Mouse (Mus musculus) hindbrain, postnatal 0 days (tissue): ENCODE measurements around the gene Ren1. TPM values are rescaled to one million over a fixed set of nuclear protein-coding genes. Genes with fewer than 3 reads are reported as not detected.
A peak's percentile ranks its signal among the peaks of the same experiment; 100 is the strongest.

Source experiments
- ATAC-seq: fragments of 200-750 bp; cut with Nextera tagmentation; 2 replicates; pipeline ENCODE4 v1.8.0; 2017; ENCODE audit warnings: mild to moderate bottlenecking, moderate TSS enrichment, moderate library complexity
- DNase-seq: peaks from one replicate; pipeline ENCODE4 v3.0.0-alpha.2; 2015; ENCODE audit warnings: low spot score
- H3K27ac ChIP-seq: fragments of 300-500 bp; sonication (generic); 2 replicates; pipeline ENCODE4 v1.5.1; 2014; ENCODE audit warnings: mild to moderate bottlenecking
- H3K27me3 ChIP-seq: fragments of 300-500 bp; sonication (generic); 2 replicates; pipeline ENCODE4 v1.6.1; 2014; ENCODE audit warnings: low read length, mixed read lengths; ENCODE audit not compliant: insufficient read depth
- H3K36me3 ChIP-seq: fragments of 300-500 bp; sonication (generic); 2 replicates; pipeline ENCODE4 v1.6.1; 2014; ENCODE audit warnings: low read length, mixed read lengths; ENCODE audit not compliant: insufficient read depth
- H3K4me1 ChIP-seq: fragments of 300-500 bp; sonication (generic); 2 replicates; pipeline ENCODE4 v1.6.1; 2014; ENCODE audit warnings: antibody characterized with exemption, low read length, mixed read lengths; ENCODE audit not compliant: insufficient read depth
- H3K4me2 ChIP-seq: fragments of 300-500 bp; sonication (generic); 2 replicates; pipeline ENCODE4 v1.6.1; 2014; ENCODE audit warnings: low read depth, mild to moderate bottlenecking, low read length, moderate library complexity, mixed read lengths
- H3K4me3 ChIP-seq: fragments of 300-500 bp; sonication (generic); 2 replicates; pipeline ENCODE4 v1.5.1; 2014; ENCODE audit warnings: low read length
- H3K9ac ChIP-seq: fragments of 300-500 bp; sonication (generic); replicated peaks from 2 replicates; pipeline ENCODE4 v1.6.1; 2014; ENCODE audit warnings: mild to moderate bottlenecking, low read length, moderate library complexity, mixed read lengths
- H3K9me3 ChIP-seq: fragments of 300-500 bp; sonication (generic); 2 replicates; pipeline ENCODE4 v1.6.1; 2016; ENCODE audit warnings: low read length, mixed read lengths
- CTCF ChIP-seq: IDR thresholded peaks from 2 replicates; pipeline ENCODE4 v1.5.1; 2016; ENCODE audit warnings: antibody characterized with exemption, control low read depth, low read depth
- WGBS: fragments of 180-500 bp; shearing (Covaris S2); extraction: QIAGEN DNeasy Blood & Tissue Kit; methylation state at CpG from one replicate; pipeline ENCODE4 v1.1.7; 2014; 5-methylcytosine and 5-hydroxymethylcytosine counted together
- polyA plus RNA-seq: library from polyadenylated mRNA; unstranded; fragments of >200 nt; fragmentation: Nextera tagmentation; extraction: Ambion mirVana; gene quantifications from 2 replicates; pipeline ENCODE4 v1.2.1, GENCODE M21; 2015
- total RNA-seq: library from RNA; depleted of rRNA; stranded (reverse); fragments of >200 nt; gene quantifications from 2 replicates; pipeline ENCODE4 v1.2.3, GENCODE M21; 2014; rRNA removed

Gene Ren1
- 0.58 and 1.1 TPM in 2 replicates for total RNA-seq
- 1.6 and 1.7 TPM in 2 replicates for polyA plus RNA-seq

GRCm38 (mm10) chr1:133350210-133350609 lies at the start of gene Ren1:
Gene Ren1, plus strand, starts transcription at chr1:133350510.
- Histone ChIP-seq H3K9ac (no peak within 1 kb of the TSS), H3K27ac (no peak within 1 kb of the TSS), H3K27me3 (no peaks in the 10 kb centered on the region), H3K9me3 (no peaks in the 10 kb centered on the region), H3K4me2 (no peak within 1 kb of the TSS), H3K4me3 (no peak within 1 kb of the TSS), H3K4me1 (no peaks in the 10 kb centered on the region), H3K36me3 (no peaks in the 10 kb centered on the region)
- WGBS, result 90% methylated on average over 1 of the region's 1 CpGs
- TF ChIP-seq CTCF, result no peak
- DNase-seq, result no peak
- no peak for ATAC-seq

- H3K9ac ChIP-seq, result no peak overlapping the region
Measured at GRCm38 (mm10) chr1:133302540-133302939, 47.8 kb upstream of the Ren1 start.

GRCm38 (mm10) chr1:133306842-133307241 lies 43.5 kb upstream of the Ren1 start:
- Histone ChIP-seq H3K36me3 (no peaks in the 10 kb centered on the region), H3K9me3 (no peaks in the 10 kb centered on the region), H3K4me2 (no peak overlapping the region), H3K4me1 (peaks cover 5% of the 10 kb centered on the region), H3K9ac (no peak overlapping the region), H3K4me3 (no peak overlapping the region), H3K27ac (no peak overlapping the region; the same call in 1 of the 2 replicates), H3K27me3 (no peaks in the 10 kb centered on the region)
- DNase-seq (peak; percentile 81), ATAC-seq (peak; percentile 30)
- WGBS, result under 1% methylated on average over 4 of the region's 4 CpGs
- peak; percentile 91 for TF ChIP-seq CTCF

More at GRCm38 (mm10) chr1:133302540-133302939, 47.8 kb upstream of the Ren1 start:
- WGBS, result 24% methylated on average over 3 of the region's 3 CpGs
- TF ChIP-seq CTCF, result no peak
- DNase-seq, result peak; percentile 69
- Histone ChIP-seq H3K4me1 (peaks cover 5% of the 10 kb centered on the region), H3K36me3 (peaks cover 15% of the 10 kb centered on the region), H3K4me2 (no peak overlapping the region), H3K4me3 (no peak overlapping the region), H3K27ac (no peak overlapping the region), H3K9me3 (no peaks in the 10 kb centered on the region), H3K27me3 (no peaks in the 10 kb centered on the region)
- ATAC-seq, result 0 out of 2 replicates have a peak, but pooled peaks have one; percentile 27

- Histone ChIP-seq H3K4me1 (peaks cover 5% of the 10 kb centered on the region), H3K4me3 (no peak overlapping the region), H3K9me3 (no peaks in the 10 kb centered on the region), H3K27me3 (no peaks in the 10 kb centered on the region), H3K9ac (no peak overlapping the region), H3K4me2 (no peak overlapping the region), H3K36me3 (no peaks in the 10 kb centered on the region), H3K27ac (no peak overlapping the region; the same call in 1 of the 2 replicates)
- peak; percentile 89 for DNase-seq
- ATAC-seq, result no peak
- 11% methylated on average over 6 of the region's 6 CpGs for WGBS
- TF ChIP-seq CTCF, result peak; percentile 76
Measured at GRCm38 (mm10) chr1:133307318-133307717, 43.0 kb upstream of the Ren1 start.

GRCm38 (mm10) chr1:133309652-133310267 lies 40.5 kb upstream of the Ren1 start, which contains the start of gene Golt1a:
Gene Golt1a, plus strand, starts transcription at chr1:133309800.
- H3K4me2 ChIP-seq, result no peak within 1 kb of the TSS
- 68% methylated on average over 14 of the region's 14 CpGs for WGBS
- no peak within 1 kb of the TSS for H3K9ac ChIP-seq
- TF ChIP-seq CTCF, result no peak
- H3K4me3 ChIP-seq, result no peak within 1 kb of the TSS
- no peaks in the 10 kb centered on the region for H3K9me3 ChIP-seq
- no peak within 1 kb of the TSS for H3K27ac ChIP-seq
- no peaks in the 10 kb centered on the region for H3K27me3 ChIP-seq
- no peaks in the 10 kb centered on the region for H3K36me3 ChIP-seq
- H3K4me1 ChIP-seq, result peaks cover 9% of the 10 kb centered on the region
- no peak for DNase-seq
- ATAC-seq, result no peak

- no peak overlapping the region for H3K27ac ChIP-seq
- no peaks in the 10 kb centered on the region for H3K36me3 ChIP-seq
- no peaks in the 10 kb centered on the region for H3K27me3 ChIP-seq
- peak; percentile 25; the same call in 1 of the 2 replicates for ATAC-seq
- H3K4me1 ChIP-seq, result peaks cover 9% of the 10 kb centered on the region
- no peak for DNase-seq
- H3K9ac ChIP-seq, result no peak overlapping the region
- H3K4me3 ChIP-seq, result no peak overlapping the region
- no peaks in the 10 kb centered on the region for H3K9me3 ChIP-seq
- no peak overlapping the region for H3K4me2 ChIP-seq
- peak; percentile 62 for TF ChIP-seq CTCF
- WGBS, result 64% methylated on average over 4 of the region's 4 CpGs
Measured at GRCm38 (mm10) chr1:133311240-133311639, 39.1 kb upstream of the Ren1 start.

- Histone ChIP-seq H3K9ac (0 out of 2 replicates have a peak overlapping the region, but pooled peaks have one; percentile 13), H3K36me3 (no peaks in the 10 kb centered on the region), H3K27me3 (no peaks in the 10 kb centered on the region), H3K4me3 (no peak overlapping the region), H3K4me1 (peaks cover 8% of the 10 kb centered on the region), H3K9me3 (no peaks in the 10 kb centered on the region), H3K4me2 (peak overlapping the region; percentile 25; the same call in 1 of the 2 replicates), H3K27ac (no peak overlapping the region)
- peak; percentile 76 for DNase-seq
- TF ChIP-seq CTCF, result no peak
- 7% methylated on average over 10 of the region's 10 CpGs for WGBS
- ATAC-seq, result peak; percentile 75
Measured at GRCm38 (mm10) chr1:133311946-133312345, 38.4 kb upstream of the Ren1 start.
